ENCODE assay signal across 7 mouse cellular contexts in the genomic region with DNA sequence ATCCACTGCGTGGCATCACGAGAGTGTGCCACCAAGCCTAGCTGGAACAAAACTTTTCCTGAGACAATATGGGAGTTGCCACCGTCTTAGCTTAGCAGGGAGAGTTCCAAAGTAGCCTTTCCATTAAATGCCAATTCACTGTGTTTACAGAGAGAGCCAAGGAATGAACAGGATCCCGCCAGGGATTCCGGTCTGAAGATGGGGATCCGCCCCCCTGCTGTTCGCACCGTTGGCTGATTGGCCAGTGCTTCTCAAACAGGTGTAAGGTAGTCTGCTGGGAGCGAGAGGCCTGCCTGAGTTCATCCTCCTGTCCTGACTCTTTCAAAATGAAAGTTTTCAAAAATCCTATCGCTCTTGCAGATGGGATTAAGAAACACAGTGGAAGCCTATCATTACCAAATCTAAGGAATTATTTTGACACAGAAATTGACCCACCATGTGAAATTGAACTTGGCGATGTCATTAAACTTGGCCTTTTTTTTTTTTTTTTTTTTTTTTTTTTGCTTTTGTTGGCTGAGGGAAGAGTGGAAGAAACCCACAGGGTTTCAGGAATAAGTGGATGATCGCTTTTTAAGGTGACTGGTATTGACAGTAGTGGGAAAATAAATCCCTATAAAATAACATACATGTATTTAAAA.
"Had no signal": no experiment of that assay in that cellular context is flagged by ENCODE, and none has a peak within 500 bp of the region (broad histone marks: within the 10 kb centered on the region; RNA-seq: fewer than 3 reads in every experiment).

No protein-coding gene starts in this region.

- ATAC-seq: lung, postnatal 0 days; midbrain, embryonic 15.5 days had no signal

- DNase-seq: kidney, postnatal 14 days; lung, adult 2 months; lung, postnatal 36 days; thymus, adult 2 months; thymus, postnatal 25 days had no signal
